Mouse (Mus musculus): ENCODE results near the gene Gm21292. TPM values are rescaled to one million over a fixed set of nuclear protein-coding genes. Genes with fewer than 3 reads are reported as not detected.

Gene Gm21292
- not detected in 4 replicates for total RNA-seq (2023; ENCODE audit: inconsistent age)

GRCm38 (mm10) chrY:9133824-9134223, at the start of gene Gm21292:
Gene Gm21292, minus strand, starts transcription at chrY:9133924.

Other genes starting within 250 kb of the Gm21292 start
- not detected in 4 replicates for gene Gm21721, start 68.3 kb upstream of the Gm21292 start, total RNA-seq (2023; ENCODE audit: inconsistent age)
- not detected in 4 replicates for gene Gm21812, start 213.3 kb upstream of the Gm21292 start, total RNA-seq (2023; ENCODE audit: inconsistent age)

Measured in B cell, adult (primary cell).